Mouse (Mus musculus): ENCODE results near the gene Mphosph6. TPM values are rescaled to one million over a fixed set of nuclear protein-coding genes. Genes with fewer than 3 reads are reported as not detected.

Gene Mphosph6
- 70.6 and 90.1 TPM in 2 replicates for polyA plus RNA-seq (2014; fragmentation: Nextera tagmentation; extraction: Ambion mirVana)

- no peaks in the 10 kb centered on the region for H3K9me3 ChIP-seq (ENCODE audit: control insufficient read depth, low read length)
- WGBS, result under 1% methylated on average over 62 of the region's 65 CpGs
These were observed at the start of gene Mphosph6 for GRCm38 (mm10) chr8:117801443-117802298. Gene Mphosph6, minus strand, starts transcription at chr8:117801943.

GRCm38 (mm10) chr8:117850420-117850819, 48.7 kb upstream of the Mphosph6 start:
- Histone ChIP-seq H3K9me3 (ENCODE audit: control insufficient read depth, low read length) (no peaks in the 10 kb centered on the region), H3K4me3 (ENCODE audit: low read length) (no peak overlapping the region), H3K27me3 (ENCODE audit: control insufficient read depth, insufficient read depth, low read length) (no peaks in the 10 kb centered on the region), H3K4me2 (replicated peaks; ENCODE audit: low read depth, low read length) (no peak overlapping the region), H3K4me1 (ENCODE audit: control insufficient read depth, insufficient read depth, low read length) (0 out of 2 replicates have a peak, but pooled peaks cover 4% of the 10 kb centered on the region), H3K27ac (ENCODE audit: low read depth, low read length) (no peak overlapping the region), H3K9ac (ENCODE audit: low read depth, low read length) (no peak overlapping the region), H3K36me3 (ENCODE audit: control insufficient read depth, insufficient read depth, low read length) (no peaks in the 10 kb centered on the region)
- no peak for ATAC-seq (ENCODE audit: low FRiP score, low TSS enrichment)
- WGBS, result 79% methylated on average over 10 of the region's 10 CpGs

More at GRCm38 (mm10) chr8:117801443-117802298, at the start of gene Mphosph6:
- Histone ChIP-seq H3K27me3 (ENCODE audit: control insufficient read depth, insufficient read depth, low read length) (no peaks in the 10 kb centered on the region), H3K4me2 (replicated peaks; ENCODE audit: low read depth, low read length) (peak within 1 kb of the TSS; percentile 63), H3K9ac (ENCODE audit: low read depth, low read length) (peak within 1 kb of the TSS; percentile 91), H3K4me1 (ENCODE audit: control insufficient read depth, insufficient read depth, low read length) (0 out of 2 replicates have a peak, but pooled peaks cover 7% of the 10 kb centered on the region), H3K36me3 (ENCODE audit: control insufficient read depth, insufficient read depth, low read length) (peaks cover 21% of the 10 kb centered on the region), H3K4me3 (ENCODE audit: low read length) (peak within 1 kb of the TSS; percentile 84), H3K27ac (ENCODE audit: low read depth, low read length) (peak within 1 kb of the TSS; percentile 88)
- peak; percentile 97 for ATAC-seq (ENCODE audit: low FRiP score, low TSS enrichment)

GRCm38 (mm10) chr8:117847865-117848264, 46.1 kb upstream of the Mphosph6 start:
- Histone ChIP-seq H3K4me3 (ENCODE audit: low read length) (no peak overlapping the region), H3K4me1 (ENCODE audit: control insufficient read depth, insufficient read depth, low read length) (no peaks in the 10 kb centered on the region), H3K4me2 (replicated peaks; ENCODE audit: low read depth, low read length) (no peak overlapping the region), H3K9me3 (ENCODE audit: control insufficient read depth, low read length) (peaks cover 2% of the 10 kb centered on the region; the same call in 1 of the 2 replicates), H3K27ac (ENCODE audit: low read depth, low read length) (no peak overlapping the region), H3K27me3 (ENCODE audit: control insufficient read depth, insufficient read depth, low read length) (no peaks in the 10 kb centered on the region), H3K9ac (ENCODE audit: low read depth, low read length) (no peak overlapping the region), H3K36me3 (ENCODE audit: control insufficient read depth, insufficient read depth, low read length) (no peaks in the 10 kb centered on the region)
- no peak for ATAC-seq (ENCODE audit: low FRiP score, low TSS enrichment)
- WGBS, result 88% methylated on average over 6 of the region's 6 CpGs

GRCm38 (mm10) chr8:117843694-117844093, 42.0 kb upstream of the Mphosph6 start:
- no peak overlapping the region for H3K27ac ChIP-seq (ENCODE audit: low read depth, low read length)
- no peaks in the 10 kb centered on the region for H3K36me3 ChIP-seq (ENCODE audit: control insufficient read depth, insufficient read depth, low read length)
- H3K4me2 ChIP-seq (replicated peaks; ENCODE audit: low read depth, low read length), result no peak overlapping the region
- no peak overlapping the region for H3K4me3 ChIP-seq (ENCODE audit: low read length)
- no peaks in the 10 kb centered on the region for H3K27me3 ChIP-seq (ENCODE audit: control insufficient read depth, insufficient read depth, low read length)
- H3K4me1 ChIP-seq (ENCODE audit: control insufficient read depth, insufficient read depth, low read length), result no peaks in the 10 kb centered on the region
- no peak for ATAC-seq (ENCODE audit: low FRiP score, low TSS enrichment)
- peaks cover 2% of the 10 kb centered on the region; the same call in 1 of the 2 replicates for H3K9me3 ChIP-seq (ENCODE audit: control insufficient read depth, low read length)
- H3K9ac ChIP-seq (ENCODE audit: low read depth, low read length), result no peak overlapping the region
- 84% methylated on average over 8 of the region's 8 CpGs for WGBS

- Histone ChIP-seq H3K27me3 (ENCODE audit: control insufficient read depth, insufficient read depth, low read length) (no peaks in the 10 kb centered on the region), H3K27ac (ENCODE audit: low read depth, low read length) (no peak overlapping the region), H3K9ac (ENCODE audit: low read depth, low read length) (no peak overlapping the region), H3K4me2 (replicated peaks; ENCODE audit: low read depth, low read length) (no peak overlapping the region), H3K9me3 (ENCODE audit: control insufficient read depth, low read length) (no peaks in the 10 kb centered on the region), H3K4me3 (ENCODE audit: low read length) (no peak overlapping the region), H3K36me3 (ENCODE audit: control insufficient read depth, insufficient read depth, low read length) (no peaks in the 10 kb centered on the region), H3K4me1 (ENCODE audit: control insufficient read depth, insufficient read depth, low read length) (no peaks in the 10 kb centered on the region)
- WGBS, result 45% methylated on average over 4 of the region's 4 CpGs
- ATAC-seq (ENCODE audit: low FRiP score, low TSS enrichment), result no peak
These were observed 11.8 kb upstream of the Mphosph6 start for GRCm38 (mm10) chr8:117813524-117813923.

GRCm38 (mm10) chr8:117810676-117811075, 8.9 kb upstream of the Mphosph6 start:
- H3K27ac ChIP-seq (ENCODE audit: low read depth, low read length), result no peak overlapping the region
- no peak for ATAC-seq (ENCODE audit: low FRiP score, low TSS enrichment)
- no peak overlapping the region for H3K4me2 ChIP-seq (replicated peaks; ENCODE audit: low read depth, low read length)
- H3K9ac ChIP-seq (ENCODE audit: low read depth, low read length), result no peak overlapping the region
- H3K27me3 ChIP-seq (ENCODE audit: control insufficient read depth, insufficient read depth, low read length), result no peaks in the 10 kb centered on the region
- no peaks in the 10 kb centered on the region for H3K4me1 ChIP-seq (ENCODE audit: control insufficient read depth, insufficient read depth, low read length)
- H3K9me3 ChIP-seq (ENCODE audit: control insufficient read depth, low read length), result no peaks in the 10 kb centered on the region
- H3K4me3 ChIP-seq (ENCODE audit: low read length), result no peak overlapping the region
- 75% methylated on average over 2 of the region's 2 CpGs for WGBS
- no peaks in the 10 kb centered on the region for H3K36me3 ChIP-seq (ENCODE audit: control insufficient read depth, insufficient read depth, low read length)

- no peaks in the 10 kb centered on the region for H3K36me3 ChIP-seq (ENCODE audit: control insufficient read depth, insufficient read depth, low read length)
- no peak overlapping the region for H3K4me3 ChIP-seq (ENCODE audit: low read length)
- no peak overlapping the region for H3K4me2 ChIP-seq (replicated peaks; ENCODE audit: low read depth, low read length)
- no peak overlapping the region for H3K27ac ChIP-seq (ENCODE audit: low read depth, low read length)
- H3K4me1 ChIP-seq (ENCODE audit: control insufficient read depth, insufficient read depth, low read length), result 0 out of 2 replicates have a peak, but pooled peaks cover 3% of the 10 kb centered on the region
- 48% methylated on average over 5 of the region's 5 CpGs for WGBS
- no peaks in the 10 kb centered on the region for H3K27me3 ChIP-seq (ENCODE audit: control insufficient read depth, insufficient read depth, low read length)
- ATAC-seq (ENCODE audit: low FRiP score, low TSS enrichment), result no peak
- no peak overlapping the region for H3K9ac ChIP-seq (ENCODE audit: low read depth, low read length)
- no peaks in the 10 kb centered on the region for H3K9me3 ChIP-seq (ENCODE audit: control insufficient read depth, low read length)
These were observed 3.7 kb upstream of the Mphosph6 start for GRCm38 (mm10) chr8:117805419-117805818.

- peak overlapping the region; percentile 51 for H3K9ac ChIP-seq (ENCODE audit: low read depth, low read length)
- H3K4me3 ChIP-seq (ENCODE audit: low read length), result peak overlapping the region; percentile 84
- H3K4me2 ChIP-seq (replicated peaks; ENCODE audit: low read depth, low read length), result peak overlapping the region; percentile 63
- ATAC-seq (ENCODE audit: low FRiP score, low TSS enrichment), result peak; percentile 63
- H3K4me1 ChIP-seq (ENCODE audit: control insufficient read depth, insufficient read depth, low read length), result 0 out of 2 replicates have a peak, but pooled peaks cover 7% of the 10 kb centered on the region
- 4% methylated on average over 11 of the region's 11 CpGs for WGBS
- peak overlapping the region; percentile 80 for H3K27ac ChIP-seq (ENCODE audit: low read depth, low read length)
- no peaks in the 10 kb centered on the region for H3K9me3 ChIP-seq (ENCODE audit: control insufficient read depth, low read length)
- H3K36me3 ChIP-seq (ENCODE audit: control insufficient read depth, insufficient read depth, low read length), result peaks cover 15% of the 10 kb centered on the region
- no peaks in the 10 kb centered on the region for H3K27me3 ChIP-seq (ENCODE audit: control insufficient read depth, insufficient read depth, low read length)
These were observed 551 bp upstream of the Mphosph6 start for GRCm38 (mm10) chr8:117802299-117802689.

GRCm38 (mm10) chr8:117798066-117798465, 3.7 kb downstream of the Mphosph6 start:
- no peak overlapping the region for H3K9ac ChIP-seq (ENCODE audit: low read depth, low read length)

More at GRCm38 (mm10) chr8:117798066-117798465, 3.7 kb downstream of the Mphosph6 start:
- Histone ChIP-seq H3K4me3 (ENCODE audit: low read length) (no peak overlapping the region), H3K9me3 (ENCODE audit: control insufficient read depth, low read length) (no peaks in the 10 kb centered on the region), H3K27ac (ENCODE audit: low read depth, low read length) (no peak overlapping the region), H3K36me3 (ENCODE audit: control insufficient read depth, insufficient read depth, low read length) (peaks cover 55% of the 10 kb centered on the region), H3K27me3 (ENCODE audit: control insufficient read depth, insufficient read depth, low read length) (no peaks in the 10 kb centered on the region), H3K4me1 (ENCODE audit: control insufficient read depth, insufficient read depth, low read length) (0 out of 2 replicates have a peak, but pooled peaks cover 7% of the 10 kb centered on the region), H3K4me2 (replicated peaks; ENCODE audit: low read depth, low read length) (no peak overlapping the region)
- WGBS, result 96% methylated on average over 2 of the region's 2 CpGs
- ATAC-seq (ENCODE audit: low FRiP score, low TSS enrichment), result no peak
